Comparison of ENCODE assay signal across 8 mouse cellular contexts in the genomic region with DNA sequence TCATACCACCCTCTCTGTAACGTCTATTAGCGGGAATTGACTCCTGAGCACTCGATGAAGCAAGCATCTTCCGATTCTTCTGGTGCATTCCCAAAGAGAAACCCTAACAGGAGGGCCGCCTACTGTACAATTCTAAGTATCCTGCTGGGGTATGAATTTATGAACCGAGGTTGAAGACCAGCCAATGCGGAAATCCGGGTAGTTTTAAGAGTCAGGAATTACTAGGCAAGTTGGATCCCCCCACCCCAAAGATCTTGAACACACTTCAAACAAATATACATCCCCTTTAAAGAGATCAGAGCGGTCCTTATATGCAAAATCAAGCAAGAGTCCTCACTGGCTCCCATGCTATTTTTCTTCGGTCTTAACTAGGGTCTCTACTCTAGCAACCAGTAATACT. TPM values are rescaled to one million over a fixed set of nuclear protein-coding genes. Genes with fewer than 3 reads are reported as not detected.
DNase-seq lines count a peak whose midpoint lies in the region; ATAC-seq and TF ChIP-seq lines count a peak whose summit lies in the region.

No protein-coding gene starts in this region.

- intact Hi-C loops in left cerebral cortex, postnatal 10 days (cut with DNase I) = no loop called here

- H3K4me2 ChIP-seq in heart, embryonic 15.5 days = peak overlapping the region; percentile 73

- H3K27ac ChIP-seq in embryonic facial prominence, embryonic 10.5 days (replicated peaks) = peak overlapping the region; percentile 99
- peak overlapping the region; percentile 100 for H3K27ac ChIP-seq in heart, embryonic 15.5 days
- H3K27ac ChIP-seq in testis, adult 2 months (ENCODE audit: control insufficient read depth, insufficient read depth, low read depth, low read length) = peak overlapping the region; percentile 93

- H3K9ac ChIP-seq in heart, embryonic 15.5 days = peak overlapping the region; percentile 99

- no peak for TF ChIP-seq POLR2A in testis, adult 2 months (IDR thresholded peaks at IDR 0.05; ENCODE audit: control insufficient read depth, low read depth, low read length)

- peak overlapping the region; percentile 97 for H3K4me3 ChIP-seq in embryonic facial prominence, embryonic 10.5 days
- H3K4me3 ChIP-seq in heart, embryonic 15.5 days = peak overlapping the region; percentile 99
- peak overlapping the region; percentile 97 for H3K4me3 ChIP-seq in megakaryocyte, embryonic 14.5 days (replicated peaks)
- peak overlapping the region; percentile 93 for H3K4me3 ChIP-seq in testis, adult 2 months (ENCODE audit: control insufficient read depth, low read depth, low read length)

- ATAC-seq in heart, embryonic 15.5 days (replicated peaks; ENCODE audit: insufficient number of reproducible peaks, insufficient read depth, low FRiP score, low read depth) = no peak

- peaks cover 27% of the 10 kb centered on the region for H3K4me1 ChIP-seq in embryonic facial prominence, embryonic 10.5 days
- H3K4me1 ChIP-seq in heart, embryonic 15.5 days (replicated peaks) = peaks cover 25% of the 10 kb centered on the region
- peaks cover 47% of the 10 kb centered on the region for H3K4me1 ChIP-seq in megakaryocyte, embryonic 14.5 days
- H3K4me1 ChIP-seq in testis, adult 2 months (ENCODE audit: control insufficient read depth, insufficient read depth, low read length) = peaks cover 3% of the 10 kb centered on the region; the same call in 1 of the 2 replicates

- no peaks in the 10 kb centered on the region for H3K9me3 ChIP-seq in embryonic facial prominence, embryonic 10.5 days
- H3K9me3 ChIP-seq in heart, embryonic 15.5 days (replicated peaks) = no peaks in the 10 kb centered on the region
- peaks cover 7% of the 10 kb centered on the region for H3K9me3 ChIP-seq in megakaryocyte, embryonic 14.5 days

- peak; percentile 23 to 30 for DNase-seq in left cerebral cortex, postnatal 10 days (ENCODE audit: extremely low spot score in 1 of 2, low spot score in 2 of 2)
- DNase-seq in left cerebral cortex, adult 9 months (ENCODE audit: low spot score in 2 of 2) = no peak
- peak; percentile 81 for DNase-seq in NIH3T3 (ENCODE audit: low read depth)
- peak; percentile 17 for DNase-seq in embryonic facial prominence, embryonic 10.5 days (ENCODE audit: low spot score)
- DNase-seq in kidney, postnatal 14 days = peak; percentile 69

- under 1% methylated on average over 10 of the region's 10 CpGs for WGBS in embryonic facial prominence, embryonic 10.5 days
- WGBS in heart, embryonic 15.5 days = 0% methylated on average over 10 of the region's 10 CpGs

- no peak for TF ChIP-seq CTCF in testis, adult 2 months (IDR thresholded peaks at IDR 0.05; ENCODE audit: control insufficient read depth, insufficient read depth, insufficient replicate concordance, low read depth, low read length)

- no peaks in the 10 kb centered on the region for H3K27me3 ChIP-seq in embryonic facial prominence, embryonic 10.5 days (replicated peaks; ENCODE audit: low read depth, poor library complexity, severe bottlenecking)
- H3K27me3 ChIP-seq in heart, embryonic 15.5 days = no peaks in the 10 kb centered on the region
- H3K27me3 ChIP-seq in megakaryocyte, embryonic 14.5 days (replicated peaks) = peaks cover 6% of the 10 kb centered on the region
- no peaks in the 10 kb centered on the region for H3K27me3 ChIP-seq in testis, adult 2 months (ENCODE audit: control insufficient read depth, insufficient read depth, low read length)

- peaks cover 22% of the 10 kb centered on the region for H3K36me3 ChIP-seq in embryonic facial prominence, embryonic 10.5 days (replicated peaks)
- no peaks in the 10 kb centered on the region for H3K36me3 ChIP-seq in heart, embryonic 15.5 days
- H3K36me3 ChIP-seq in megakaryocyte, embryonic 14.5 days (replicated peaks; ENCODE audit: low read length) = peaks cover 5% of the 10 kb centered on the region
- no peaks in the 10 kb centered on the region for H3K36me3 ChIP-seq in testis, adult 2 months (ENCODE audit: control insufficient read depth, insufficient read depth, low read length)

RNA-seq across cellular contexts. Expression of gene Prrc2c, which starts 0.9 kb away (rescaled TPM):
- total RNA-seq in left cerebral cortex, postnatal 10 days (2021) = 100 to 1,000 TPM; 212 to 222 TPM
- polyA plus RNA-seq in embryonic facial prominence, embryonic 10.5 days (2016; fragmentation: Nextera tagmentation; extraction: Ambion mirVana) = 151 and 156 TPM in 2 replicates
- 83.6 and 84.0 TPM in 2 replicates for polyA plus RNA-seq in heart, embryonic 15.5 days (2015; fragmentation: Nextera tagmentation; extraction: Ambion mirVana)
- polyA plus RNA-seq in megakaryocyte, embryonic 14.5 days (2012; ENCODE audit: insufficient read depth, low replicate concordance) = 4.8 and 10.4 TPM in 2 replicates
- 17.2 and 21.8 TPM in 2 replicates for polyA plus RNA-seq in testis, adult 2 months (2012; rRNA removed)

Comparison
In these comparisons a context has a peak if more than half of its experiments do, and no peak if none do; other contexts are left out.
1. DNase-seq: peak in left cerebral cortex, postnatal 10 days (2 of 2), NIH3T3 (single experiment), embryonic facial prominence, embryonic 10.5 days (single experiment) and kidney, postnatal 14 days (single experiment); none in left cerebral cortex, adult 9 months (0 of 2).
2. Peak in every context shown above with its lines, with median percentiles within 50 percentile points of each other: H3K27ac ChIP-seq and H3K4me3 ChIP-seq.